Comparison of ENCODE assay signal across 8 mouse cellular contexts in genomic region chr2:128943538-128944528, GRCm38 (mm10). TPM values are rescaled to one million over a fixed set of nuclear protein-coding genes. Genes with fewer than 3 reads are reported as not detected.
DNase-seq lines count a peak whose midpoint lies in the region; ATAC-seq and TF ChIP-seq lines count a peak whose summit lies in the region.

TSS of gene Zc3h8 (minus strand) at chr2:128944077.

- ATAC-seq in hematopoietic stem cell, adult 5-6 weeks (replicated peaks in 1 of 2; ENCODE audit: insufficient read depth in 1 of 2, low FRiP score in 2 of 2, low TSS enrichment in 1 of 2, low read depth in 1 of 2, poor library complexity in 2 of 2, severe bottlenecking in 2 of 2) = peak; percentile 91 to 96
- peak; percentile 96 for ATAC-seq in lung, embryonic 16.5 days (ENCODE audit: low read depth)

- no peaks in the 10 kb centered on the region for H3K9me3 ChIP-seq in MEL (replicated peaks; ENCODE audit: insufficient read depth, low read length)
- no peaks in the 10 kb centered on the region for H3K9me3 ChIP-seq in lung, embryonic 16.5 days (ENCODE audit: control insufficient read depth, low read length)

- peak; percentile 33 to 96; a peak in 3 of 4 replicates for TF ChIP-seq POLR2A in MEL (IDR thresholded peaks at IDR 0.05; ENCODE audit: control insufficient read depth in 1 of 2, insufficient read depth in 1 of 2, low read depth in 1 of 2, low read length in 2 of 2, poor library complexity in 1 of 2)
- TF ChIP-seq POLR2A in cerebellum, adult 2 months (IDR thresholded peaks at IDR 0.05; ENCODE audit: borderline replicate concordance, insufficient read depth, low read length) = peak; percentile 96

- peak within 1 kb of the TSS; percentile 84 for H3K4me2 ChIP-seq in lung, embryonic 16.5 days (ENCODE audit: low read depth, low read length)

- 1% methylated on average over 65 of the region's 65 CpGs for WGBS in cerebellum, adult 2 months
- WGBS in lung, embryonic 16.5 days = 1% methylated on average over 65 of the region's 65 CpGs

- H3K27ac ChIP-seq in MEL (ENCODE audit: control insufficient read depth, low read depth, low read length) = peak within 1 kb of the TSS; percentile 80
- peak within 1 kb of the TSS; percentile 1; the same call in 1 of the 2 replicates for H3K27ac ChIP-seq in cerebellum, adult 2 months (ENCODE audit: insufficient read depth, low read length)
- H3K27ac ChIP-seq in lung, embryonic 16.5 days (ENCODE audit: low read length) = peak within 1 kb of the TSS; percentile 90

- peaks cover 0 to 5% of the 10 kb centered on the region in 2 experiments; a peak in 3 of 4 replicates for H3K36me3 ChIP-seq in MEL (ENCODE audit: control insufficient read depth in 1 of 2, insufficient read depth in 2 of 2, low read length in 2 of 2)
- no peaks in the 10 kb centered on the region for H3K36me3 ChIP-seq in lung, embryonic 16.5 days (ENCODE audit: control insufficient read depth, insufficient read depth, low read length)

- no peak for TF ChIP-seq RAD21 in MEL (IDR thresholded peaks at IDR 0.05; ENCODE audit: low read depth, low read length)

- no peak for TF ChIP-seq CTCF in MEL (IDR thresholded peaks at IDR 0.05 in 2 of 3, conservative IDR thresholded peaks at IDR 0.05 in 1 of 3; ENCODE audit: control insufficient read depth in 1 of 3, insufficient read depth in 1 of 3, low read depth in 2 of 3, low read length in 3 of 3, poor library complexity in 1 of 3, severe bottlenecking in 1 of 3)
- TF ChIP-seq CTCF in cerebellum, adult 2 months (IDR thresholded peaks at IDR 0.05; ENCODE audit: borderline replicate concordance, insufficient read depth, low read depth, low read length) = no peak

- H3K4me1 ChIP-seq in MEL (ENCODE audit: control insufficient read depth in 1 of 2, insufficient read depth in 2 of 2, low read length in 2 of 2) = peaks cover 2 to 3% of the 10 kb centered on the region in 2 experiments; a peak in 3 of 4 replicates
- H3K4me1 ChIP-seq in cerebellum, adult 2 months (ENCODE audit: control insufficient read depth, insufficient read depth, low read length) = no peaks in the 10 kb centered on the region
- no peaks in the 10 kb centered on the region for H3K4me1 ChIP-seq in lung, embryonic 16.5 days (replicated peaks; ENCODE audit: control insufficient read depth, insufficient read depth, low read length)

- TF ChIP-seq EP300 in MEL (IDR thresholded peaks at IDR 0.05; ENCODE audit: low read depth in 1 of 2, low read length in 2 of 2) = no peak

- H3K79me2 ChIP-seq in MEL (ENCODE audit: control insufficient read depth, insufficient read depth, low read length, poor library complexity) = peaks cover 5% of the 10 kb centered on the region; the same call in 1 of the 2 replicates

- peak; percentile 98 for DNase-seq in MEL (ENCODE audit: low read depth, low spot score)
- DNase-seq in cerebellum, adult 2 months = peak; percentile 97
- peak; percentile 98 for DNase-seq in forelimb bud, embryonic 11.5 days (ENCODE audit: low read depth, low spot score)
- peak; percentile 90 for DNase-seq in layer of hippocampus, adult 9-10 months (ENCODE audit: low spot score)
- DNase-seq in ovary, postnatal 10 days (ENCODE audit: low spot score) = peak; percentile 85
- peak; percentile 94 to 99 for DNase-seq in thymus, postnatal 10 days (ENCODE audit: low spot score in 2 of 2)

- peak within 1 kb of the TSS; percentile 76 for H3K9ac ChIP-seq in MEL (ENCODE audit: control insufficient read depth, low read depth, low read length, poor library complexity, severe bottlenecking)
- peak within 1 kb of the TSS; percentile 80 for H3K9ac ChIP-seq in lung, embryonic 16.5 days (ENCODE audit: low read length)

- H3K4me3 ChIP-seq in MEL (ENCODE audit: control insufficient read depth in 1 of 2, insufficient read depth in 1 of 2, low read depth in 2 of 2, low read length in 2 of 2) = peak within 1 kb of the TSS; percentile 46 to 82
- peak within 1 kb of the TSS; percentile 45 for H3K4me3 ChIP-seq in cerebellum, adult 2 months (replicated peaks; ENCODE audit: insufficient read depth, low read depth, low read length)
- peak within 1 kb of the TSS; percentile 81 for H3K4me3 ChIP-seq in lung, embryonic 16.5 days (ENCODE audit: low read length)

- no peaks in the 10 kb centered on the region for H3K27me3 ChIP-seq in MEL (ENCODE audit: control insufficient read depth in 1 of 2, insufficient read depth in 2 of 2, low read length in 2 of 2)
- no peaks in the 10 kb centered on the region for H3K27me3 ChIP-seq in cerebellum, adult 2 months (ENCODE audit: control insufficient read depth, insufficient read depth, low read length)
- no peaks in the 10 kb centered on the region for H3K27me3 ChIP-seq in lung, embryonic 16.5 days (ENCODE audit: control insufficient read depth, insufficient read depth, low read depth, low read length)

TF ChIP-seq in MEL, 35 proteins besides CTCF, POLR2A, EP300 and RAD21:
- 0 out of 2 replicates have a peak, but pooled peaks have one; percentile 6 for TF ChIP-seq UBTF (IDR thresholded peaks at IDR 0.05; ENCODE audit: borderline replicate concordance, insufficient read depth, low read depth, low read length)
- peak; percentile 76 for TF ChIP-seq MXI1 (IDR thresholded peaks at IDR 0.05; ENCODE audit: low read depth, low read length)
- no peak for TF ChIP-seq ZKSCAN1 (IDR thresholded peaks at IDR 0.05; ENCODE audit: low read depth, low read length)
- peak; percentile 86 for TF ChIP-seq TBP (IDR thresholded peaks at IDR 0.05; ENCODE audit: low read depth, low read length)
- TF ChIP-seq JUND (IDR thresholded peaks at IDR 0.05; ENCODE audit: low read depth, low read length) = no peak
- TF ChIP-seq ETS1 (IDR thresholded peaks at IDR 0.05; ENCODE audit: low read depth, low read length) = 0 out of 2 replicates have a peak, but pooled peaks have one; percentile 5
- no peak for TF ChIP-seq SMC3 (IDR thresholded peaks at IDR 0.05; ENCODE audit: low read depth, low read length)
- peak; percentile 87 for TF ChIP-seq BHLHE40 (IDR thresholded peaks at IDR 0.05; ENCODE audit: borderline replicate concordance, low read depth, low read length)
- peak; percentile 67 for TF ChIP-seq MAX (IDR thresholded peaks at IDR 0.05; ENCODE audit: low read length)
- peak; percentile 91 for TF ChIP-seq NRF1 (IDR thresholded peaks at IDR 0.05; ENCODE audit: insufficient read depth, low read depth, low read length, poor library complexity, severe bottlenecking)
- peak; percentile 93 for TF ChIP-seq MYC (IDR thresholded peaks at IDR 0.05; ENCODE audit: low read depth, low read length)
- no peak for TF ChIP-seq USF2 (IDR thresholded peaks at IDR 0.05; ENCODE audit: borderline replicate concordance in 1 of 2, insufficient read depth in 1 of 2, low read depth in 1 of 2, low read length in 2 of 2)
- TF ChIP-seq MEF2A (IDR thresholded peaks at IDR 0.05; ENCODE audit: extremely low read depth, insufficient replicate concordance, low read depth, low read length, poor library complexity, severe bottlenecking) = no peak
- peak; percentile 81 for TF ChIP-seq SIN3A (IDR thresholded peaks at IDR 0.05; ENCODE audit: low read length)
- TF ChIP-seq CHD1 (IDR thresholded peaks at IDR 0.05; ENCODE audit: low read depth, low read length) = no peak
- no peak for TF ChIP-seq ZC3H11A (IDR thresholded peaks at IDR 0.05; ENCODE audit: low read depth, low read length)
- no peak for TF ChIP-seq GATA1 (IDR thresholded peaks at IDR 0.05; ENCODE audit: low read depth, low read length)
- no peak for TF ChIP-seq TAL1 (IDR thresholded peaks at IDR 0.05; ENCODE audit: low read length)
- TF ChIP-seq ZNF384 (IDR thresholded peaks at IDR 0.05; ENCODE audit: low read depth, low read length) = no peak
- no peak for TF ChIP-seq KAT2A (conservative IDR thresholded peaks at IDR 0.05; ENCODE audit: low read depth, low read length)
- TF ChIP-seq TCF12 (IDR thresholded peaks at IDR 0.05; ENCODE audit: low read depth, low read length) = peak; percentile 38
- TF ChIP-seq MYB (IDR thresholded peaks at IDR 0.05; ENCODE audit: low read depth, low read length) = no peak
- TF ChIP-seq POLR2AphosphoS2 (IDR thresholded peaks at IDR 0.05; ENCODE audit: low read length) = peak; percentile 89
- peak; percentile 7; the same call in 1 of the 2 replicates for TF ChIP-seq MAZ (IDR thresholded peaks at IDR 0.05; ENCODE audit: low read depth, low read length)
- peak; percentile 66 for TF ChIP-seq HCFC1 (IDR thresholded peaks at IDR 0.05; ENCODE audit: low read depth, low read length)
- TF ChIP-seq ZMIZ1 (IDR thresholded peaks at IDR 0.05; ENCODE audit: low read depth, low read length) = peak; percentile 73; the same call in 1 of the 2 replicates
- peak; percentile 75; the same call in 1 of the 2 replicates for TF ChIP-seq E2F4 (IDR thresholded peaks at IDR 0.05; ENCODE audit: borderline replicate concordance, low read depth, low read length)
- peak; percentile 94 for TF ChIP-seq NELFE (IDR thresholded peaks at IDR 0.05; ENCODE audit: low read depth, low read length)
- TF ChIP-seq POLR2AphosphoS5 (IDR thresholded peaks at IDR 0.05; ENCODE audit: borderline replicate concordance, low read depth, low read length) = no peak

RNA-seq across cellular contexts. Expression of gene Zc3h8, which starts in this region (rescaled TPM):
- 4.7 and 6.5 TPM in 2 replicates for total RNA-seq in MEL (2012; rRNA removed)
- polyA plus RNA-seq in MEL (2012; ENCODE audit: insufficient read depth in 1 of 2, insufficient read length in 2 of 2, low read depth in 1 of 2, low replicate concordance in 2 of 2, missing spikeins in 1 of 2) = 1 to 10 TPM in 1 of 2 experiments, not detected in 1; 5.8 TPM
- polyA plus RNA-seq in cerebellum, adult 2 months (2012; rRNA removed) = 6.5 and 7.3 TPM in 2 replicates
- 12.2 and 15.1 TPM in 2 replicates for total RNA-seq in hematopoietic stem cell, adult 5-6 weeks (2017)
- 6.4 and 7.2 TPM in 2 replicates for polyA plus RNA-seq in lung, embryonic 16.5 days (2015; fragmentation: Nextera tagmentation; extraction: Ambion mirVana)

Comparison
In these comparisons a context has a peak if more than half of its experiments do, and no peak if none do; other contexts are left out.
1. Peak in every context shown above with its lines: DNase-seq, ATAC-seq, H3K4me3 ChIP-seq and H3K27ac ChIP-seq.
2. H3K27ac ChIP-seq: peak in every context shown above with its lines; median percentile 90 in lung, embryonic 16.5 days; 80 in MEL; 1 in cerebellum, adult 2 months.